Mouse (Mus musculus) stomach, postnatal 0 days (tissue): ENCODE data around the gene Sphk2.

Experiments
- CTCF ChIP-seq: IDR thresholded peaks from 2 replicates; pipeline ENCODE4 v1.5.1; 2016; ENCODE audit warnings: antibody characterized with exemption, low read depth, mild to moderate bottlenecking, moderate library complexity
- EP300 ChIP-seq: optimal IDR thresholded peaks from 2 replicates; pipeline ENCODE3; 2016; ENCODE audit warnings: antibody characterized with exemption

DNA sequence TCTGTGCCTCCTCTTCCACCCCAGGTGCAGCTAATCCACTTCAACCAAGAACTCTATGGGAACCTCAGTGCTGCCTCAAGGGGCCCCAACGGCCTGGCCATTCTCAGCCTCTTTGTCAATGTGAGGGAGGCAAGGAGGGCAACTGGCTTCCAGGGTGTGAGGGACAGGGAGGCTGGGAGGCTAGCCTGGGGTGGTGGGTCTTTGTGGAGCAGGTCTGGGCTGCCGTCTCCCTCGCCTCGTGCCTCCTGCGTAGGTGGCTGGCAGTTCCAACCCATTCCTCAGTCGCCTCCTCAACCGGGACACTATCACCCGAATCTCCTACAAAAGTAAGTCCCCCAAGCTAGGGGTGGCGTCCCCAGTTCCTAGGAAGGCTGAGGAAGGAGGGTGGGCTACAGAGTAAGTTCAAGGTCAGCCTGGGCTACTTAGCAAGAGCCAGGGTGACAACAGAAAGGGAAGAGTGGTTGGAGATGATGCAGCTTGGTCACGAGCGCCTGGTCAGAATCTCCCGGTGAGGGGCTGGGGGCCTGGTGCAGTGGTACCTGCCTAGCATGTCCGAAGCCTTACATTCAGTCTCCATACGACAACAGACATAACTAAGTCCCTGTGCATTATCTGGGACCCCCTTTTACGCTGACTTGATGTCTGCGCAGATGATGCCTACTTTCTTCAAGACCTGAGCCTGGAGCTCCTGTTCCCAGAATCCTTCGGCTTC lies 14.8 kb downstream of the Sphk2 start:
- TF ChIP-seq EP300 (no peak), CTCF (no peak)
